Mouse (Mus musculus): Measurements from ENCODE around the gene Pcca.

Pcca gene

DNA sequence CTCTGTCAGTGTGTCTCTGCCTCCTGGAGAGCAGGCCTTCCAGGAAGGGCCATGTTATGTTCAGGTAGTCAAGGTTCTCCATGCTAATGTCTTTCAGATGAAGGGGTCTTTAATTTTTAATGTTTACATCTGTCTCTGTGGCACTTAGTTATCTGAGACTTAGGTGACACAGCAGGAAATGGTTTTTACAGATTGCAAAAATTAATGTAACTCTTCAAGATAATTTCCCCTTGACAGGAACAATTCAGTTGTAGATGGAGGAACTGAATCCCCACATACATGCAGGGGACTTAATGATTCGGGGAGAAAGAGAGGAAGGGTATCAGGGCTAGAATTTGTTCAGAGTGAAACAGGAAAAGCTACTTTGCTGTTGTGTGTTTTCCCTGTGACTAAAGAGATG lies 353.2 kb downstream of the Pcca start:
- no peak for DNase-seq (ENCODE audit: low read depth)

DNA sequence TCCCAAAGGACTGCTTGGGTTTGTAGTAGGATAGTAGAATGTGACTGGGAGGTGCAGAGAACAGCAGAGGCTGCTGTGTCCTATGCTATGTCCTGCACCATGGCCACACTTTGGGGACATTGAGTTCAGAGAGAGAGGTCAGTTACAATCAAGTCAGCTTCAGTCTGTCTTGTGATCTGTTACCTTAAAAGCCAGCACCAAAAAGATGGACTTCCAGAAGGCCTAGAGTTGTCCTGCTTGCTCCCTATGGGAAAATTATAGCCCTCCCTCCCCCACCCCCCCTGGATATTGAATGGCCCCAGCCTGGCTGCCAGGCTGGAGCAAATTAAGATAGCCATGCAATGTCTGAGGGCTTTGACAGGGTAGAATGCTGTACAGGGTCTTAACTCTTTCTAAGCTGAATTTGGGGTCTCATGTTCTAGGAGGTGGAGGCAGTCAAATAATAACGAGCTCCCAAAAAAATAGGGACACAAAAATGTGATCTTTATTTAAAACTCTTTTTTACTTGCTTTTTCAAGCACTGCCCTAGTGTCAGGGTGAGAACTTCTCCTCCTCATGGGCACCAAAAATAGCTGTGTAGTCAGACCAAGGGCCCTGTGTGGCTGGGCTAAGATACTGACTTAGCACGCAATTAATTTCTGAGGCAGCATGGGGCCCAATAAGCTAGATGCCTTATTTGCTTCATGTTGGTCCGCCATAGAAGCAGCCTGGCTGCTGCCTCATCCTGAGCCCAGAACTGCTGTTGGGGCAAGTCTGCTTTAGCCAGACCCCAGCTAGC lies 353.8 kb downstream of the Pcca start:
- DNase-seq (ENCODE audit: low read depth) = no peak

DNA sequence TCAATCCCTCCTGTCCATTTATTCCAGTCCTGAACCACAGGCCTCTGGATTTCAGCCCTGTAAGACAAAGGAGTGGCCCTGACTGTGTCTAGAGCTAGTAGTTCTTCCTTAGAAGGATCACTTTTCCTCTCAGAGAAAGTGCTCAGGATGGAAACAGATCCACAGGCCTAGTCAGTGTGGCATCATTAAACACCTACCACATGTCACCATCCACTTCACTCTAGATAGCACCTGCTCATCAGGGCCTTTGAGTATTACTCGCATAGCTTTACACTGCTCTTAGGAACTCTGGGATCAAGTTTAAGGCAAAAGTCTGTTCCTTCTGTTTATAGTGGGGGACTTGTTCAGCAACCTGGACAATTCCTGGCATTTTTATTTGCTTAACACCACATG lies 354.4 kb downstream of the Pcca start:
- no peak for DNase-seq (ENCODE audit: low read depth)

DNA sequence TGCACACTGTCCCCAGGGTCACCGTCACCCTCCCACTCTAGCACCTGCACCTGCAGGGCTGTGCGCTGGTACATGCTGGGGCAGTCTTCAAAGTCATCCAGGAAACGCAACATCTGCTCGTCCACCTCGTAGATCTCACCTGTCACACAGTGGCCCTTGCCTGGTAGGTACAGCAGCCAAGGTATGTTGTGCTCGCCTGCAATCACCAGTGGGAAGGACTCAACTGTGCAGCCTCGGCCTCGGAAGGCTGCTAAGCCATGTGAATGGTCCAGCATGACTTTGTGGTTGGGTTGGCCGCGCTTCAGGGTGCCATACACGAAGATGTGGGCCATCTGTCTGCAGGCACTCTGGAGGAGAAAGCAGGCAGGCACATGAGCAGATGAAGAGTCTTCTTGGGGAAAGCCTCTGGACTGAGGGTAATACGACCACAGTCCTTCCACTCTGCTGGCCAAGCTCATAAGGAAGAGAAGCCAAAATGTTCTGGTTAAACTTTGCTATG lies 357.4 kb downstream of the Pcca start:
- no peak for DNase-seq (ENCODE audit: low read depth)

DNA sequence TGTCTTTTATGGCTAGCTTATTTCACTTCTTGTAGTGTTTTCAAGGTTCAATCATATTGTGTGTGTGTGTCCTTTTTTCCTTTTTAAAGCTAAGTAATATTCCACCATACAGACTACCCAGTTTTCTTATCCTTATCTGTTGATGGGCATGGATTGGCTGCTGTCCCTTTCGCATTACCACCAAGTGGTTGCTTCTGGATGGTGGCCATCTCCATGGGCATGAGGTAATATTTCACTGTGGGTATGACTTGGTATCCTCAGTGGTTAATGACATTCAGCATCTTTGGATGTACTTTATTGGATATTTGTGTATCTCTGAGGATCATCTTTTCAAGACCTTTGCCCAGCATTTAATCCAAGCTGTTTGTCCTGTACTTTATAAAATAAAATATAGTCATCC lies 362.0 kb downstream of the Pcca start:
- DNase-seq (ENCODE audit: low read depth) = no peak

DNA sequence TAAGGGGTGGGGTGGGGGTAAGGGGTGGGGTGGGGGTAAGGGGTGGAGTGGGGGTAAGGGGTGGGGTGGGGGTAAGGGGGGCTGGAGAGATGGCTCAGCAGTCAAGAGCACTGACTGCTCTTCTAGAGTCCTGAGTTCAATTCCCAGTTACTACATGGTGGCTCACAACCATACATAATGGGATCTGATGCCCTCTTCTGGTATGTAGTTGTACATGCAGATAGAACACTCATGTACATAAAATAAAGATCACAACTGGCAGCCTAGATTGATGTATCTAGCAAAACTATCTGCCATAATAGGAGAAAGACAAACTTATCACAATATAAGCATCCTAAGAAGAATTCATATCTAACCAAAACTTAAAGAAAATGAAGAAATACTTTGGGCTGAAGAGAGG lies 364.4 kb downstream of the Pcca start:
- no peak for DNase-seq (ENCODE audit: low read depth)

DNA sequence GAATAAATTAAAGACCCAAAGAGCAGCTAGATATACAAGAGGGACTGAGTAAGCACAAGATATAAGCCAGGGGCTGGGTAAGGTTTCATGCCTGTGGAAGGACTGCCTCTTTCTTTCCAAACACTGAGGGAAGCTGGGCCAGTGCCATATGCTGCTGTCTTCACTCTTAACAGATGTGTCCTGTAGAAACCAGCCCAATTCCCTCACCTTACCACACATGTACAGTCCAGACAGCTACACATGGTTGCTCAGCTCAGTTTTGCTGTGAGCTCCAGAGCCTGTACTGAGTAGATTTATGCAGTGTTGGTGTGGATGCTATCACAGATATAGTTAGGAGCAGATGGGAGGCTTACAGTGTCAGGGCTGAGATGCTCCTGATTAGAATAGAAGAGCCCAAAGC lies 366.6 kb downstream of the Pcca start:
- no peak for DNase-seq (ENCODE audit: low read depth)

DNA sequence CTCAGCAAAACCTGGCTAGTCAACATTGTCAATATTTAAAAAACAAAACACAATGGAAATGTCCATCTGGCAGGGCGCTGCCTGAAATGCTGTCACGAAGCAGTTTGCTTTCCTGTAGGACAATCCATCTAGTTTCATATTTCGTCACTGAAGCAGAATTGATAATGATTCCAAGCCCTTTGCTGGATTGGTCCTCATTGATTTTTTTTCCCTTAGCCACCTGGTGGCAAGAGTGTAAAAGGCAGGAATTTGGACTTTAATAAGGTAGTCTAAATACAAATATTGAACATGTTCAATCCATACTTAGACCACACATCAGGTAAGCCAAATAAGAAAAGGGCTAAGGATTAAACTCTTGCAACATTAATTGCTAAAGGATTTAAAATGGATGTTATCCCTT lies 367.1 kb downstream of the Pcca start:
- no peak for DNase-seq (ENCODE audit: low read depth)

DNA sequence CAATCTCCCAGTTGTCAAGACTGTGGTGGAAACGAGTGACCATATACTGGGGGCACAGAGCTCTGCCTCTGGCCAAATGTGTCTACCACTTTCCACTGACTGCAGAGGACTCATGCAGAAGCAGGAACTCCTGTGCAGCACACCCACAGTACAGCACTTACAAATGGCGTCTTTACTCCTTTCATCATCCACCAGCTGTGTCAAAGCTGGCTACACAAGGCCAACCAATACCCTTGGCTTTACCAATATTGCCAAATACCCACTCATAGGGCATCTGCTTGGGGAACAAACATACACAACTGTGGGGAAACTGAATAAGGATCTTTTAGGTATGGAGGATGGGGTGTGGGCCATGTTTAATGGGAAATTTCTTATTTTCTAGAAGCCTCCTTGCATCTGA lies 367.6 kb downstream of the Pcca start:
- no peak for DNase-seq (ENCODE audit: low read depth)

DNA sequence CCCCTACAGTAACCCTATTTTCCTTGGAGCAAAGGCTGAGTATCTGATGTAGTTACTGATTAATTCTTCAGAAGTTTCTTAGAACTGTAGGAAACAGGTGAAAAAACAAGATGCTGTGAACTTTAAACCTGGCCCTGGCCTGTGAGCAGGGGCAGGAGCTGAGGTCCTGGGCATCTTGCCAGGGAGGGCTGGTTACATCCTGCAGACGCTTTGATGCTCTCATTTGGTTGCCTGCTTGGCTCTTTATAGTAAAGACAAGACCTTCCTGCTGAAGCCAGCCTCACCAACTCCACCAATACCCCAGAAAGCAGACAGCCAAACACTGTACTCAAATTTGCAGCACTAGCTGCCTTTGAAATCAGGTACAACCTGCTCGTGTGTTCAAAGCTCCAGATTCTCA lies 368.0 kb downstream of the Pcca start:
- DNase-seq (ENCODE audit: low read depth) = no peak

DNA sequence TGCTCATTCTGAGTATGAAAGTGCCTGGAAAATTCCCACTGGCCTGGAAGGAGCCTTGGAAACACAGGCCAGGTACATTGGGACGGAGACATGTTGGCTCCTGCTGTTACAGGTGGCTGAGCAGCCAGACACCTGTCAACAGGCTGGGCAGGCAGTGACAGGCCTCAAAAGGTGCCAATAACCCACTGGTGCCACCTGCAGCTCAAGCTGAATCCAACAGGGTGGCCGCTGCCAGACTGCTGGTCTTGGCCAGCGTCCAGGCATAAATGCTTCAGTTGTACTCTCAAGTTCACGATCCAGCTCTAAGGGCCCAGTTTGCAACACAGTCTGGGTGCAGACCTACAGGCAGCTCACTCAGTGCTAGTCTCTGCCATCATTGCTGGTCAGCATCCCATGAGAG lies 368.8 kb downstream of the Pcca start:
- DNase-seq (ENCODE audit: low read depth) = peak; percentile 80

DNA sequence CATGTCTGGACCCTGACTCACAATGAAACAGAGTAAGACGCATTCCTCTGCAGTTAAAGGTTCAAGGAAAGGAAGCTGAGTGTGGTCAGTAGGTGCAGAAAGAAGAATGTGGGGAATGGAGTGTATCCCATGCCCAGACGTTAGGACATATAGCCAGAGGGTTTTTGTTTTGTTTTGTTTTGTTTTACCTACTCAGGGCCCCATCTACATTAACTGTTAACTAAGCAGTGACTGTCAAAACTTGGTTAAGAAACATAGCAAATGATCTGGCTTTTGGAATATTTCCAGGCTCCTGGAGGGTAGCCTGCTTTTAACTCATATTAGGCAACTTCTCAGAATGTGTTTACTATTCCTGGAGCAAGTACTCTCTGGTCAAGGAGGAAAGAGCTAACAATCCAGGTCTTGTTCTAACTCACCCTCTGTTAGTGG lies 369.8 kb downstream of the Pcca start:
- DNase-seq (ENCODE audit: low read depth) = peak; percentile 89

DNA sequence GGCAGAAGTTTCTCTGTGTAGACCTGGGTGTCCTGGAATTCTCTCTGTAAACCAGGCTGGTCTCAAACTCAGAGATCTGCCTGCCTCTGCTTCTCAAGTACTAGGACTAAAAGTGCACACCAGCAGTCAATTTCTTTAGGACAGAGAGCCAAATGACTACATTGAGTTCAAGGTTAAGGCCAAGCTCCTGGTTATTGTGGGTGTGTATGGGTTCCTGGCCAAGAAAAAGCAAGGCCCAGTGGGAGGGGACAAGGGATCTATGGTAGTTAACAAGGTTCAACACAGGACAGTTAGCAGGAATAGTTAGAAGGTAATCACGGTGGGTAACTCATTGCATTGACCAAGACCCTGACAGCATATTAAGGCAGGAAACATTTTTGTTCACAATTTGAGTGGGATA lies 370.9 kb downstream of the Pcca start:
- DNase-seq (ENCODE audit: low read depth) = no peak

DNA sequence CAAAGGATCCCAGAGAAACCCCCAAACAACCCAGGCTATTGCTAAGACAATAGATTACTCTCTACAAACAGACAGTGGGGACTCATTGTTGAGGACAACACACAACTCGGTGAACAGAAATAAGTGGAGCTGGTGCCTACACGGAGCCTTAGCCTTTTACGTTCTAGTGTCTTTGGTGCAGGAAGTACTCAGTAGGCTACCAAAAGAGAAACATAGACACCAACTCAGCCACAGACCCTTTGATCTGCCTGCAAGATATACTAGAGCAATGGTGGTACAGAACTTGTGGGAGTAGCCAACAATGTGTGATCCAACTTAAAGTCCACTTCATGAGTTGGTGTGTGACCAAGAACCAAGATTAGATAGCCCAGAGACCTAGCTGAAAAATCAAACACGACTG lies 374.0 kb downstream of the Pcca start:
- DNase-seq (ENCODE audit: low read depth) = no peak

DNA sequence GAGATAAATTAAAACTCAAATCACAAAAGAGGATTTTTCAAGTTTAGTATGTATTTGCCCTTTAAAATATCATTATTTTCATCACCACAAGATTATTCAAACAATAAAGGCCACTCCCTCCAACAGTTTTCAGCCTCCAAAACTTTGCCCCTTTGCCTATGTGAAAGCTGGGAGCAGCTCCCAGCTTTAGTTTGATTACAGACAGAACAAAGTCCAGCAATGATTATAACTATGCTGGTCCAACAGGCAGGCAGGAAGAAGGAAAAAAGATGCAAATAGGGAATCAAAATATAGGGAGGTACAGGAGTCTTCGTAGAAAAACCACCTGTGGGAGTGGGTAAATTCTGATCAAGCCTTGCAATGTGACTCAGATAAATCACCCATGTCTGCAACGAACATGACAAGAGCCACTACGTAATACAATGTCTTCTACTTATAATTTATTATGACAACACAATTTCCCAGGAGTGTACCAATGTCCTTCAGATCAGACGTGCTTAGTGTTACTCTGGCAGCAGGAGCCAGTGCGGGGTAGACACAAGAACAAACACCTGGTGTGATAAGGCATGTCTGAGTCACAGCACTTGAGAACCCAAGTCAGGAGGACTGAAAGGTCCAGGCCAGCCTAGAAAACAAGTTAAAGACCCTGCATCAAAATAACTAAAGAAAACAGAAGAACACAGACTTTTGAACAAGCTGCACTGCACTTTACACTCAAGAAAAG lies 375.4 kb downstream of the Pcca start:
- no peak for DNase-seq (ENCODE audit: low read depth)

DNA sequence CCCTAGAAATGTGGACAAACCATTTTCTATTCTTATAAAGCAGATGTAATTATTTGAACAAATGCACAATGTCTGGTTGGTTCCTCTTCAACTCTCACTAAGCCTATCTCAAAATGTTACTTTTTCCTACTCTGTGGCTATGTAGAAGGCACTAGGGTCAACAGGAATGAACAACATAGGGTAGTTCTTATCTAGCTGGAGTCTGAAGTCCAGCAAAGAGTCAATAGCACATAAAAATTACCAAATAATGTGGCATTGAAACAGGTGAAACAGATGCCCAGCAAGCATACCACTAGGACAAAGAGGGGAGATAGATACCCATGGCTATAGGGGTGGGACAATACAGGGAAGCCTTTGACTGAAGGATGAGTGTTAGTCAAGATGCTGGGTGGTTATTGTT lies 377.1 kb downstream of the Pcca start:
- DNase-seq (ENCODE audit: low read depth) = no peak

DNA sequence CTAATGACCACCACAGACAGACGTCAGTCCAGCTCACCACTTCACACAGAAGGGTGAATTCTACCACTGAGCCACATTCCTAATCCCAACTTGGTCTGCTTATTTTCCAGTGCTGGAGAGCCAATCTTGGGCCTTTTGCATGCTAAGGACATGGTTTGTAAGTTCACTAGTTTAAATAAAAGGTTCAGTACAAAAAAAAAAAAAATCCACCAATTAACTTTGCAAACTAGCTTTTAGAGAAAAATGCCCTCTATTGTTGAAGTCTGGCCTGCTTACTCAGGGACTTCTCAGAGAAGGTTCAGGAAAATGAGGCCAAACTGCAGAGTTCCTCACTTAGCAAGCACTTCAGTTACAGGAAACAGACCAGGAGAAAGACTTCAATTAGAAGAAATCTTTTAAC lies 378.0 kb downstream of the Pcca start:
- no peak for DNase-seq (ENCODE audit: low read depth)

DNA sequence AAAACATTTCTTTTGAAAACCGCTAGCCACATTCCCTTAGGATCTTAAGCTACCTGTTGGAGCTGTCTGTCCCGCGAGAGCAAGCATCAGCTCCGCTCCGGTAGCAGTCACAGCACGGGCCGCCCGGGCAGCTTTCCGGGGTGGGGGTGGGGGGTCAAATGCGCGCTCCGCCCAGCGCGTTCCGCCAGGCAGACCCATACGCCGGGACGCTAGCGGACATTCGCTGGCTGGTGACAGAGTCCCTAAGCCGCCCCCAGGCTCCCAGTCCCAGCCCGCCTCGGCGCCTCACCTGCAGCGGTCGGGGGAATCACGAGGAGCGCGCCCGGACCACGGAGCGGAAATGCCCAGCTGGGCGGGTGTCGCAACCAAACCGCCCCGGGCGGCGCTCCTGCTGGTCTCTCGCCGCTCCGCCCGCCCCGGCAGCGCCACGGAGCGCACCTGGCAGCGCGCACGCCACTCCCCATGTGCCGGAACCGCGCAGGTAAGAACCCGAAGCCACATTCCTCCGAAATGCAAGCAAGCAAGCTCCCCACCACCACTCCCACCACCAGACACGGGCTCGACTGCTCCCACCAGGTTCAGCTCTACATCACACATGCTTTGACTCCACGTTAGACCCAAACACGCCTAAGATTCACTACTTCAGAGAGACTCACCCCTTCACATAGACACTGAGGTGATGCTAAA lies 378.8 kb downstream of the Pcca start:
- DNase-seq (ENCODE audit: low read depth) = no peak

DNA sequence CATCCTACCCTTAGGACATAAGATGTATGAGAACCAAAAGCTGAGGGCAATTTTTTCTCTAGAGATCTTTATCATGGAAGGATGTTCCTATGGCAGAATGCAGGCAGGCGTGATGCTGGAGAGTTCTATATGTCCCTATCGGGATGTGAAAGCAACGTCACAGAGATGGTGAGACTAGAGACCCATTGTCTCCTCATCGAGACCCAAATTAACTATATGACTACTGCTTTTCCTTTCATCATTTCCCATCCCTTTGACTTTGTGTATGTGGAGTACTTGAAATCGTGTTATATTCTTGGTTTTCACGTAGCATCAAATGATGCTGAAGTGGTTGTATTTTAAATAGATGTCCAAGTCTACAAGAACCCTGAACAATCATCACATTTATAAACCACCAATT lies 379.5 kb downstream of the Pcca start, which contains the start of gene Ggact:
TSS of gene Ggact (minus strand) at position 101 of the 400 bp plus-strand sequence.
- DNase-seq (ENCODE audit: low read depth) = no peak

DNA sequence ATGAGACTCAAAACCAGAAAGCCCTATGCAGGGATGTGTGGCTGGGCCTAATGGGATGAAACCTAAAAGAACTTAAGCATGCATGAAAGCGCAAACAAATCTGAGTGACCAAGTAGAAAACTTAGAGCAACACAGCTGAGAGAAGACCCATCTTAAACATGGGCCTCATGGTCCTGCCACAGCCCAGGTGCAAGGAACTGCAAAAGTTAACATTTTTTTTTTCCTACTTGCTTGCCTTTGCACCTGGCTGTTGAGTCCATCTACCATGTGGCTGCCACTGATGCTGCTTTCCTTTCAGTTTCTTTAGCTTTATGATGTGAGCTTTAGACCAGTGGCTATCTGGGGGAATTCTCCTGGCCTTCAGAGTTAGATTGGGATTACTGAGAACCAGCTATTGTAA lies 383.6 kb downstream of the Pcca start:
- DNase-seq (ENCODE audit: low read depth) = no peak

DNA sequence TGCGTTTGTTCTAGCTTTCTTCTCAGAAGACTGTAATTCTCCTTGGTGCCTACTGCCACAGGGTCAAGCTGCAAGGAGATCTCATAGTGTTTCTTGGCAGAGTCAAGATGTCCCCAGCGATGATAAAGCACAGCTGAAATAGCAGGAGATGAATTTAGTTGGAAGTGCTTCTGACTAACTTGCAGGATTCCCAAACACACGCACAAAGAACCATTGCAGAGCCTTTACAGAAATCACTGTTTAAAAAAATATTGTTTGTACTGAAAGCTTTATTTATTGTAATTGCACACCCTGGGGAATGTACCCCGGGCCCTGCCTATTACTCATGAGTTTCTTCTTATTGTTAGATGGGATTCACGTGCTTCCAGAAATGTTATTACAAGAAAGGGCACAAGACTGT lies 385.9 kb downstream of the Pcca start:
- DNase-seq (ENCODE audit: low read depth) = no peak

DNA sequence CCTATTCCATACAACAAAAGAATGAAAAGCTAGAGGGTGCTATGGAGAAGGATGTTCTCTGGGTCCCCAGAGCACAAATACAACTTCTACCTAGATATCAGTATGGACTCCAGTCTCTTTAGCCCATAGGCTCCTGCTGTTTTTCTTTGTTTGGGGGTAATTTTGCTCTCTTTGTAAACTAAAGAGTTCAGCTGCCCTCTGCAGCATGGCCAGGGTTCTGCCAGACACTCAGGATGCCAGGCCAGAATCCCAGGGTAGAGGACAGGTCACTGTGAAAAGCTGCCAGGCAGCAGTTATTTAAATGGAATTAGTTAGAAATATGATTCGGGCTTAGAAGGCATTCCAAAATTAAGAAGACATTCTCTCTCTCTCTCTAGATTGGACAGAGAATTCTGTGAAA lies 402.3 kb downstream of the Pcca start:
- no peak for DNase-seq (ENCODE audit: low read depth)

Measured in fibroblast of lung, adult 2 months (primary cell).